Mouse (Mus musculus): ENCODE results near the gene Mmaa. TPM values are rescaled to one million over a fixed set of nuclear protein-coding genes. Genes with fewer than 3 reads are reported as not detected.

Gene Mmaa
- total RNA-seq, 1 experiment: 3.0 TPM

DNA sequence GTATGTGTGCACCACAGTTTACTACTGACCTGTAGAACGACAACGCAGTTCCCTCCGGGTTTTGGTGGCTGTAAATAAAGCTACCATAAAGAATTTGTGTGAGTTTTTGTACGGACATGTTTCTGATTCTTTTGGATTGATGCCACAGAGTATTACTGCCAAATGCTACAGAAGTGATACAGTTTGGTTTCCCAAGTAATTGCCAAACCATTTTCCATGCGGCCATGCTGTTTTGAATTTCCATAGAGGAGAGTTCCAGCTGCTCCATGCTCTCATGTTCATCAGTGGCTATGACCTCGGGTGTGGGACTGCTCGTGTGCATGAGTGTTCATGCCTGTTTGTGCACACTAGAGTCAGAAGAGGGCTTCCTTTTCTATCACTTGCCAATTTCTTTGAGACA, 54.7 kb downstream of the Mmaa start:
- no peak for DNase-seq (ENCODE audit: low read depth, low spot score)
- in situ Hi-C loops (cut with MboI; ENCODE audit: low sequenced_read_pairs in 2 of 2, unreplicated experiment in 2 of 2): no loop called here
- Histone ChIP-seq H3K4me3 (ENCODE audit: insufficient read depth in 1 of 2, low read depth in 1 of 2, low read length in 2 of 2, poor library complexity in 1 of 2, severe bottlenecking in 1 of 2) (no peak overlapping the region), H3K27ac (ENCODE audit: insufficient read depth, low read depth, low read length, poor library complexity, severe bottlenecking) (no peak overlapping the region), H3K36me3 (ENCODE audit: control insufficient read depth, insufficient read depth, low read length, poor library complexity, severe bottlenecking) (no peaks in the 10 kb centered on the region), H3K4me1 (ENCODE audit: control insufficient read depth in 2 of 2, insufficient read depth in 2 of 2, low read length in 2 of 2, poor library complexity in 1 of 2) (no peaks in the 10 kb centered on the region), H3K9ac (ENCODE audit: insufficient read depth, low read depth, low read length, poor library complexity, severe bottlenecking) (no peak overlapping the region), H3K9me3 (ENCODE audit: control insufficient read depth, insufficient read depth, low read depth, low read length) (no peaks in the 10 kb centered on the region)
- no peak for TF ChIP-seq ZC3H11A (IDR thresholded peaks at IDR 0.05; ENCODE audit: borderline replicate concordance, low read depth, low read length)
- TF ChIP-seq ZNF384 (IDR thresholded peaks at IDR 0.05; ENCODE audit: low read depth, low read length): no peak
- TF ChIP-seq HCFC1 (IDR thresholded peaks at IDR 0.05; ENCODE audit: borderline replicate concordance, insufficient read depth, low read length): no peak
- no peak for TF ChIP-seq MAFK (IDR thresholded peaks at IDR 0.05; ENCODE audit: insufficient read depth, low read depth, low read length)
- no peak for TF ChIP-seq CHD2 (IDR thresholded peaks at IDR 0.05; ENCODE audit: low read depth, low read length)

DNA sequence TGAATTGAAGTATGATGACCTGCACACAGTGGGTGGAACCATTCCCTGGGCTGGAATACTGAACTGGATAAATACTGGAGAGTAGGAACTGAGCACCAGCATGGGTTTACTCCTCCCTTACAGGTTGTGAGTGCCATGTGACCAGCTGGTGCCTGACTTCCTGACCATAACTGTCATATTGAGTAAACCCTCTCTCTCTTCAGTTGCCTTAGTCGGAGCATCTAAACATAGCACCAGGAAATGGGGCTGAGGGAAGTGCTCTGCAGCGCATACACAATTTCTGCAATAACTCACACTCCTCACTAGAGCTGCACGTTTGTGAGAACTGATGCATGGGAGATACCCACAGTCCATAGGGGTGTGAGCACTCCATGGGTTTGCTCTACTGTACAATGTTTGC, 55.4 kb downstream of the Mmaa start:
- no peak overlapping the region for H3K27ac ChIP-seq (ENCODE audit: insufficient read depth, low read depth, low read length, poor library complexity, severe bottlenecking)
- in situ Hi-C loops (cut with MboI; ENCODE audit: low sequenced_read_pairs in 2 of 2, unreplicated experiment in 2 of 2): no loop called here
- no peak for TF ChIP-seq ZC3H11A (IDR thresholded peaks at IDR 0.05; ENCODE audit: borderline replicate concordance, low read depth, low read length)
- no peak for TF ChIP-seq HCFC1 (IDR thresholded peaks at IDR 0.05; ENCODE audit: borderline replicate concordance, insufficient read depth, low read length)
- no peak overlapping the region for H3K9ac ChIP-seq (ENCODE audit: insufficient read depth, low read depth, low read length, poor library complexity, severe bottlenecking)
- no peak overlapping the region for H3K4me3 ChIP-seq (ENCODE audit: insufficient read depth in 1 of 2, low read depth in 1 of 2, low read length in 2 of 2, poor library complexity in 1 of 2, severe bottlenecking in 1 of 2)
- no peaks in the 10 kb centered on the region for H3K36me3 ChIP-seq (ENCODE audit: control insufficient read depth, insufficient read depth, low read length, poor library complexity, severe bottlenecking)
- no peaks in the 10 kb centered on the region for H3K4me1 ChIP-seq (ENCODE audit: control insufficient read depth in 2 of 2, insufficient read depth in 2 of 2, low read length in 2 of 2, poor library complexity in 1 of 2)
- H3K9me3 ChIP-seq (ENCODE audit: control insufficient read depth, insufficient read depth, low read depth, low read length): no peaks in the 10 kb centered on the region
- DNase-seq (ENCODE audit: low read depth, low spot score): no peak

DNA sequence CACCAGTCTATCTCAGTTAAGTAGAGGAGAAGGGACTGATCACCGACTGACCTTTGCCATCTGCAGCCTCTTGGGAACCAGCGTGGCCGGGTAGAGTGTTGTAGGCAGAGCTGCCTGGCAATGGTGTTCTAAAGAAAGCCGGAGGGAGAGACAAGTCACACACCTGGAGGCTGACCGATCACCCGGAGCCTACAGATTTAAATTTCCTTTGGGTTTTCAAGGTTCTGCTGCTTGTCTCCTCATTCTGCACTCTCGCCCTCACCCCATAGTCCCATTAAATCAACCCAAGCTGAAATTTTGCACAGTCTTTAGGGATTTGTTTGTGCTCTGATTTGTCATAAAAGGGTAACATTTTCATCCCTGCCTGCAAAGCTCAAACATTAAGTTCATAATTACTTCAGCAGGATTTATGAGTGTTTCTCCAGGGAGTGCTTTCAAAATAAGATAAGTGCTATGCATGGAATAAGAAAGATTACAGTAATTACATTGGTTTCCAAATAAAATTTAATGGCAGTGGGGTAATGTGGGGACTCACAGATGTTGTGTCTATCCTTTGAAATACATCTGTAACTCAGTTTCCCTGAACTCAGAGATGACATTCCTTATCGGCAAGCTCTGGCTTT, 65.4 kb downstream of the Mmaa start:
- Histone ChIP-seq H3K4me3 (ENCODE audit: insufficient read depth in 1 of 2, low read depth in 1 of 2, low read length in 2 of 2, poor library complexity in 1 of 2, severe bottlenecking in 1 of 2) (no peak overlapping the region), H3K9ac (ENCODE audit: insufficient read depth, low read depth, low read length, poor library complexity, severe bottlenecking) (no peak overlapping the region), H3K4me1 (ENCODE audit: control insufficient read depth in 2 of 2, insufficient read depth in 2 of 2, low read length in 2 of 2, poor library complexity in 1 of 2) (peaks cover 0 to 3% of the 10 kb centered on the region in 2 experiments; a peak in 1 of 4 replicates), H3K9me3 (ENCODE audit: control insufficient read depth, insufficient read depth, low read depth, low read length) (no peaks in the 10 kb centered on the region), H3K36me3 (ENCODE audit: control insufficient read depth, insufficient read depth, low read length, poor library complexity, severe bottlenecking) (no peaks in the 10 kb centered on the region), H3K27ac (ENCODE audit: insufficient read depth, low read depth, low read length, poor library complexity, severe bottlenecking) (no peak overlapping the region)
- in situ Hi-C loops (cut with MboI; ENCODE audit: low sequenced_read_pairs in 2 of 2, unreplicated experiment in 2 of 2): no loop called here
- no peak for DNase-seq (ENCODE audit: low read depth, low spot score)
- TF ChIP-seq CHD2 (IDR thresholded peaks at IDR 0.05; ENCODE audit: low read depth, low read length) (no peak), ZNF384 (IDR thresholded peaks at IDR 0.05; ENCODE audit: low read depth, low read length) (no peak), MAFK (IDR thresholded peaks at IDR 0.05; ENCODE audit: insufficient read depth, low read depth, low read length) (no peak), HCFC1 (IDR thresholded peaks at IDR 0.05; ENCODE audit: borderline replicate concordance, insufficient read depth, low read length) (no peak)

DNA sequence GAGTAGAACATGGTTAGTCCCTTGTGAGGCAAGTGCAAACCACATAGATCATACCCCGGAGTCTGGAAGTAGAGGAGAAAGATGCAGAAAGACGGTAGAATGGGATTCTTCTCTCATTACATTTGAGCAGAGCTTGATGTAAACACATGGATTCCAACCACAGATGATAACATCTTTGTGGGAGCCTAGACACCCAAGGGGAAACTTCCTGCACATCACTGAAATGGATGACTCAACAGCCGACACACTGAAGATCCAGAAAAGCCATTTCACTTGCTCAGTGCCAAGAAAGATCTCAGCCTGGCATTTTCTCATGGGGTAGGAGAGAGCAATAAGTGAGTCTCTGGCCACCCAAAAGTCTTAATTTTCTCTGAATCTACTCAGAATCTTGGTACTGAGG, 66.8 kb downstream of the Mmaa start:
- H3K36me3 ChIP-seq (ENCODE audit: control insufficient read depth, insufficient read depth, low read length, poor library complexity, severe bottlenecking): no peaks in the 10 kb centered on the region
- no peaks in the 10 kb centered on the region for H3K9me3 ChIP-seq (ENCODE audit: control insufficient read depth, insufficient read depth, low read depth, low read length)
- H3K27ac ChIP-seq (ENCODE audit: insufficient read depth, low read depth, low read length, poor library complexity, severe bottlenecking): no peak overlapping the region
- no peak overlapping the region for H3K9ac ChIP-seq (ENCODE audit: insufficient read depth, low read depth, low read length, poor library complexity, severe bottlenecking)
- H3K4me3 ChIP-seq (ENCODE audit: insufficient read depth in 1 of 2, low read depth in 1 of 2, low read length in 2 of 2, poor library complexity in 1 of 2, severe bottlenecking in 1 of 2): no peak overlapping the region
- in situ Hi-C loops (cut with MboI; ENCODE audit: low sequenced_read_pairs in 2 of 2, unreplicated experiment in 2 of 2): no loop called here
- no peak for TF ChIP-seq ZC3H11A (IDR thresholded peaks at IDR 0.05; ENCODE audit: borderline replicate concordance, low read depth, low read length)
- no peak for TF ChIP-seq MAFK (IDR thresholded peaks at IDR 0.05; ENCODE audit: insufficient read depth, low read depth, low read length)
- no peak for TF ChIP-seq ZNF384 (IDR thresholded peaks at IDR 0.05; ENCODE audit: low read depth, low read length)
- TF ChIP-seq CHD2 (IDR thresholded peaks at IDR 0.05; ENCODE audit: low read depth, low read length): no peak
- no peak for TF ChIP-seq HCFC1 (IDR thresholded peaks at IDR 0.05; ENCODE audit: borderline replicate concordance, insufficient read depth, low read length)
- no peak for DNase-seq (ENCODE audit: low read depth, low spot score)
- peaks cover 0 to 3% of the 10 kb centered on the region in 2 experiments; a peak in 2 of 4 replicates for H3K4me1 ChIP-seq (ENCODE audit: control insufficient read depth in 2 of 2, insufficient read depth in 2 of 2, low read length in 2 of 2, poor library complexity in 1 of 2)

DNA sequence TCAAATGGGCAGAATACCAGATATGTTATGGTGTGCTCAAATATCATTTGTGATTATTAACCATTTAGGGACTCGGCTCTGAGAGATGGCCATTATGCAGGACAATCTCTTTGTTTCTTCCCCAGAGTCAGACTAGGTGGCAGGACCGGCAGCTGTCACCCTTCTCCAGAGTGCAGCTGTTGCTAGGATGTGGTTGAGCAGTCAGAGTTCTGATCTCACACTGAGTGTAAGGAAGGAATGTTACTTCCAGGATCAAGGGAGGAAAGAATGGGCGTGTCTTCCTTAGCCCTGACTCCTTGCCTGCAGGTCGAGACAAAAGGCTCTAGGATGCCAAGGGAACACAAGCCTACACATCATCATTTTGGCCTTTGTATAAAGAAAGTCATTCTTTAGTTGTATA, 67.5 kb downstream of the Mmaa start:
- H3K4me1 ChIP-seq (ENCODE audit: control insufficient read depth in 2 of 2, insufficient read depth in 2 of 2, low read length in 2 of 2, poor library complexity in 1 of 2): peaks cover 0 to 5% of the 10 kb centered on the region in 2 experiments; a peak in 2 of 4 replicates
- H3K4me3 ChIP-seq (ENCODE audit: insufficient read depth in 1 of 2, low read depth in 1 of 2, low read length in 2 of 2, poor library complexity in 1 of 2, severe bottlenecking in 1 of 2): no peak overlapping the region
- TF ChIP-seq ZNF384 (IDR thresholded peaks at IDR 0.05; ENCODE audit: low read depth, low read length): no peak
- no peak for TF ChIP-seq ZC3H11A (IDR thresholded peaks at IDR 0.05; ENCODE audit: borderline replicate concordance, low read depth, low read length)
- no peak for TF ChIP-seq CHD2 (IDR thresholded peaks at IDR 0.05; ENCODE audit: low read depth, low read length)
- no peak for TF ChIP-seq HCFC1 (IDR thresholded peaks at IDR 0.05; ENCODE audit: borderline replicate concordance, insufficient read depth, low read length)
- TF ChIP-seq MAFK (IDR thresholded peaks at IDR 0.05; ENCODE audit: insufficient read depth, low read depth, low read length): no peak
- no peaks in the 10 kb centered on the region for H3K9me3 ChIP-seq (ENCODE audit: control insufficient read depth, insufficient read depth, low read depth, low read length)
- in situ Hi-C loops (cut with MboI; ENCODE audit: low sequenced_read_pairs in 2 of 2, unreplicated experiment in 2 of 2): no loop called here
- H3K27ac ChIP-seq (ENCODE audit: insufficient read depth, low read depth, low read length, poor library complexity, severe bottlenecking): no peak overlapping the region
- no peak overlapping the region for H3K9ac ChIP-seq (ENCODE audit: insufficient read depth, low read depth, low read length, poor library complexity, severe bottlenecking)
- H3K36me3 ChIP-seq (ENCODE audit: control insufficient read depth, insufficient read depth, low read length, poor library complexity, severe bottlenecking): no peaks in the 10 kb centered on the region
- no peak for DNase-seq (ENCODE audit: low read depth, low spot score)
